Mouse (Mus musculus): ENCODE data around the gene Gm7978.
"Not testable (repeated sequence)": the region's sequence is repeated elsewhere in the genome, so short reads cannot be mapped to it uniquely, and the experiment has no call there.

Gm7978 gene

DNA sequence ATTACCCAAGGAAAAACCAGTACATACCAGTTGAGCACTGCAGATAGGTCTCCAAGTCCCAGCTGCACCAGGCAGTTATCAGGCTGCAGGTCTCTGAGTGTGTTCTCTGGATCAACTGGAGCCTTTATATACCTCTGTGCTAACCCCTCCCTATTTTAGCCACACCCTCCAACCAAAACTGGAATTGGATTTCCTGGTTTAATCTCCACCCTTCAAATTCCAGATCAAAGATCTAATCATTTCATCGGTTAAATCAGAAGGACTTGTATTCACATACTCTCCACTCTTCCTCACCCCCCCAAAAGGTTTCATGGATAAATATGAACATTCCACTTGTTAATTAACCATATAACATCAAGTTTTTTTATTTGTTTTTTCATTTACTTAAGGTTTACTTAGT, at the start of gene Gm7978:
Gene Gm7978 (minus strand): TSS at position 101 of the 400 bp plus-strand sequence.
- in situ Hi-C loops (cut with MboI) = not testable (repeated sequence)

DNA sequence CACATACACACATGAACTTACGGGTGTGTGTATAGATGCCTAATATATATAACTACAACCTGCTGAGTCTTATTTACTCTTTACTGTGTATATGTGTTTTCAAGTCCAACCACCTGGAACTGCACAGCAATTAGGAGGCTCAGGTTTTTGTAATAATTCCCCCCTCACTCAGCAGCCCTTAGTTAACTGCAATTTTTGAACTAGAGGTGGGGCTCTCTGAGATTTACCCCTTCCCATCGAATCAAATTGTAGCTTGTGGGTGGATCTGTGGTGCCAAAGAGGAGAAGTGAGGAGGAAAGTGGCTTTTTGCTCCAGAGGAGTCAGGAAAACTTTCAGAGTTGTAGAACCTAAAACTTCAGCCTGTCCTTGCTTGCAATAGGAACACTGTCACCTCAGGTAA, 39.7 kb upstream of the Gm7978 start, which contains the start of gene E330014E10Rik:
Gene E330014E10Rik (plus strand): TSS at position 301 of the 400 bp plus-strand sequence.
- in situ Hi-C loops (cut with MboI) = not testable (repeated sequence)

DNA sequence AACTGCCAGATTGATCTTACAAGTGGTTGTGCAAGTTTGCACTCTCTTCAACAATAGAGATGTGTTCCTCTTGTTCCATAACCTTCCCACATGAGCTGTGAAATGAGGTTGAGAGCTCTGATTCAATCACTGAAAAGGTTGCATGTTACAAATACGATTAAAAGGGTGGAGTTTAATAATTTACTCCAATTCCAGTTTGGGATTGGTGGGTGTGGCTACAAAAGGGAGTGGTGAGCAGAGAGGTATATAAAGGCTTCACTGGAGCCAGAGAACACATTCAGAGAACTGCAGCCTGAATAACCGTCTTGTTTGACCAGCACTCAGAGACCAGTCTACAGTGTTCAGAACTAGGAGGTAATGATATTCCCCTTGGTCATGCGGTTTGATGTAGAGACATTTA, 5.7 kb upstream of the Gm7978 start, which contains the start of gene Gm7982:
Gene Gm7982 (plus strand): TSS at position 301 of the 400 bp plus-strand sequence.
- in situ Hi-C loops (cut with MboI) = not testable (repeated sequence)

All from mature B cell (primary cell).